Mouse (Mus musculus): Measurements from ENCODE around the gene Lrrfip1. TPM values are rescaled to one million over a fixed set of nuclear protein-coding genes. Genes with fewer than 3 reads are reported as not detected.

The Lrrfip1 gene
- polyA plus RNA-seq, 1 experiment from 2014 or later = 26.5 TPM

DNA sequence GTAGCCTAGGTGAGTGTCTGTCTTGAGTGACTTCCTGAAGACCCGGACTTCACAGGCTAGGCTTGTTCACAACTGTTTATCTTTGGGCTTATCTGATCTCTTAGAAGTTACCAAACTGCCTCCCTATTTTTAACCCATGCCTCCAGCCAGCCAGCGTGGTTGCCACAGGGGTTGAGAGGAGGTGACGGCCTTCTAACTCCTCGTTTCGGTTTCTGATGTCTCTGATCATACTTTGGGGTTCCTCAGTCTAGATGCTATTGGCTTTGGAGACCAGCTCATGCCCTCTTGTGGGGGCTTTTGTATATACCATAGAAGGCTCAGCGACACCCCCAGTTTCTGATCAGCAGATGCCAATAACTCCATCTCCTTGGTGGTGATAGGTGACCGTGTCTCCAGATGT, 11.7 kb downstream of the Lrrfip1 start:
- H3K27ac ChIP-seq (ENCODE audit: low read depth, low read length) = no peak overlapping the region
- no peak for DNase-seq (ENCODE audit: low spot score)

DNA sequence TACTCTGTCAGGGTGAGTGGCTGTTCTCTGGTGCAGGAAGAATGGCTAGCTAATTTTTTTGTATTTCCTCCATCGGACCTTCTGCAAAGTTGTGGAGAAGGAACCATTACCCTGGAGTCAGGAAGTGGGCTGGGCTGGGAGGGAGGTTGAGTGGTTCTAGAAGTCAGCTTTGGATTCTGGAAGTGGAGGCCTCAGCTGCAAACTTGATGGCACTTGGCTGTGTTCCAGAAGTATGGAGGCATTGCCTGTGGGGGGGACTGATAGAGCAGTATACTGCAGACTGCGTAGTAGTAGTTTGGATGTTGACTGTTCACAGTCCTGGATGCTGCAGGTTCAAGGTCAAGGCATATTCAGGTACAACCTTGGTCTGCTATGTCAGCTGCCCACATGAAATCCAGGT, 12.2 kb downstream of the Lrrfip1 start:
- ATAC-seq (replicated peaks; ENCODE audit: low FRiP score) (no peak), DNase-seq (ENCODE audit: low spot score) (no peak)
- Histone ChIP-seq H3K4me2 (no peak overlapping the region), H3K4me1 (replicated peaks; ENCODE audit: control insufficient read depth, insufficient read depth, low read length) (peaks cover 2% of the 10 kb centered on the region; the same call in 1 of the 2 replicates), H3K36me3 (ENCODE audit: control insufficient read depth, insufficient read depth, low read length) (no peaks in the 10 kb centered on the region), H3K9ac (ENCODE audit: low read depth, low read length) (no peak overlapping the region), H3K4me3 (ENCODE audit: low read depth, low read length) (no peak overlapping the region), H3K9me3 (ENCODE audit: control insufficient read depth, low read length) (no peaks in the 10 kb centered on the region), H3K27me3 (replicated peaks; ENCODE audit: control insufficient read depth, insufficient read depth, low read length) (no peaks in the 10 kb centered on the region), H3K27ac (ENCODE audit: low read depth, low read length) (no peak overlapping the region)
- 75% methylated on average over 2 of the region's 2 CpGs for WGBS

More for the DNA sequence above, 11.7 kb downstream of the Lrrfip1 start:
- Histone ChIP-seq H3K4me1 (replicated peaks; ENCODE audit: control insufficient read depth, insufficient read depth, low read length) (peaks cover 2% of the 10 kb centered on the region; the same call in 1 of the 2 replicates), H3K36me3 (ENCODE audit: control insufficient read depth, insufficient read depth, low read length) (no peaks in the 10 kb centered on the region), H3K27me3 (replicated peaks; ENCODE audit: control insufficient read depth, insufficient read depth, low read length) (no peaks in the 10 kb centered on the region), H3K4me3 (ENCODE audit: low read depth, low read length) (no peak overlapping the region), H3K9me3 (ENCODE audit: control insufficient read depth, low read length) (no peaks in the 10 kb centered on the region), H3K9ac (ENCODE audit: low read depth, low read length) (no peak overlapping the region), H3K4me2 (no peak overlapping the region)
- WGBS = 55% methylated on average over 7 of the region's 7 CpGs
- no peak for ATAC-seq (replicated peaks; ENCODE audit: low FRiP score)

DNA sequence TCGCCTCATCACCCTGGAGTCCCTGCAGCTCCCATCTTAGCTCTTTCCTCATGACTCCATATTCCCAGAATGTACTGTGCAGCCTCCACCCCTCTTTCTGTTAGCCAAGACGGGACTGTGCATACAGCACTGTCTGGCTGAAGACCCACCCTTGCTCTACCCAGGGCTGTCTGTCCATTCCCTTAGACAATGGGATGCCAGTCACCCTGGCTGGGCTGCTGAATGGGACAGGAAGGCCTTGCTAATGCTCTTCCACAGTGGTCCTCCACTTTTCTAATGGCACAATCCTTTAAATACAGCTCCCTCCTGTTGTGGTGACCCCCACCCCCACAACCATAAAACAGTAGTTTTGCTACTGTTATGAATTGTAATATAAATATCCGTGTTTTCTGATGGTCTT, 12.8 kb downstream of the Lrrfip1 start:
- WGBS = 80% methylated on average over 3 of the region's 3 CpGs
- no peak overlapping the region for H3K9ac ChIP-seq (ENCODE audit: low read depth, low read length)

DNA sequence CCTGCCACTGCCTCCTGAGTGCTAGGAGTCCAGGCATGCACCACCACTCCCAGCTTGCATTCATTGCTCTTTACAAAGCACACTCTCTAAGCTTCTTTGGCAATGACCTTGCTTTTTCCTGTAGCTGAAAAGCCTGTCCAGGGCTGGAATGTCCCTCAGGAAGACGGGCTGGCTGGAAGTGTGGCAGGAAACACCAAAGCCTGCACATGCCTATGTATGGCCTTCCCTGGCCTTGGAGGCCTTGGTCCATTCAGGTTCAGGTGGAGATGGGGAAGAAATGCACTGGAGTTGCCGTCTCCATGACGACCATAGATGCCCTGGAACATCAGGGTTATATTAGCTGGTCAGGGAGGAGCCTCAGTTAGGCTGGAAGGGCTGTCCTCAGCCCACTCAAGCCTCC, 15.3 kb downstream of the Lrrfip1 start:
- no peaks in the 10 kb centered on the region for H3K9me3 ChIP-seq (ENCODE audit: control insufficient read depth, low read length)
- no peak for DNase-seq (ENCODE audit: low spot score)
- peaks cover 2% of the 10 kb centered on the region for H3K4me1 ChIP-seq (replicated peaks; ENCODE audit: control insufficient read depth, insufficient read depth, low read length)

More for the DNA sequence above, 12.8 kb downstream of the Lrrfip1 start:
- Histone ChIP-seq H3K27ac (ENCODE audit: low read depth, low read length) (no peak overlapping the region), H3K9me3 (ENCODE audit: control insufficient read depth, low read length) (no peaks in the 10 kb centered on the region), H3K4me3 (ENCODE audit: low read depth, low read length) (no peak overlapping the region), H3K4me1 (replicated peaks; ENCODE audit: control insufficient read depth, insufficient read depth, low read length) (peaks cover 2% of the 10 kb centered on the region; the same call in 1 of the 2 replicates), H3K27me3 (replicated peaks; ENCODE audit: control insufficient read depth, insufficient read depth, low read length) (no peaks in the 10 kb centered on the region), H3K4me2 (no peak overlapping the region), H3K36me3 (ENCODE audit: control insufficient read depth, insufficient read depth, low read length) (no peaks in the 10 kb centered on the region)
- DNase-seq (ENCODE audit: low spot score) = no peak
- no peak for ATAC-seq (replicated peaks; ENCODE audit: low FRiP score)

DNA sequence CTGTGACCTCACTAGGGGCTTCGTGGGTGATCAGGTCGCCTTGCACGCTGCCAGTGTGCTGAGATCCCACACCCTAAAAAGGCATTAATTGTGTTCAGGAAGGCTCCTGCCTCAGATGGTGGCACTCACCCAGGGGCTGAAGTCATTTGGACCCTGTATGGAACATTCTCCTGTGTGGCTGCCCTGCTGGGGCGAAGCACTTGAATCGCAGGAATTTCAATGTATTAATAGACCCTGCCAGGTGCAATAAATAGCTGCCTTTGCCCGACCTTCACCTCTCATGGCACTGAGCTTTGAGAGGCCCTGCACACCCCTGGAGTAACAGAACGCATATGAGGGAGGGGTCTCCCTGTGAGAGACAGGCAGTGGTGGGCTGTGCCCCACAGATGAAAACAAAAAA, 17.0 kb downstream of the Lrrfip1 start:
- no peak overlapping the region for H3K9ac ChIP-seq (ENCODE audit: low read depth, low read length)

More for the DNA sequence above, 15.3 kb downstream of the Lrrfip1 start:
- Histone ChIP-seq H3K4me2 (no peak overlapping the region), H3K36me3 (ENCODE audit: control insufficient read depth, insufficient read depth, low read length) (no peaks in the 10 kb centered on the region), H3K27me3 (replicated peaks; ENCODE audit: control insufficient read depth, insufficient read depth, low read length) (no peaks in the 10 kb centered on the region), H3K4me3 (ENCODE audit: low read depth, low read length) (no peak overlapping the region), H3K9ac (ENCODE audit: low read depth, low read length) (no peak overlapping the region), H3K27ac (ENCODE audit: low read depth, low read length) (no peak overlapping the region)
- WGBS = 68% methylated on average over 3 of the region's 3 CpGs
- no peak for ATAC-seq (replicated peaks; ENCODE audit: low FRiP score)

DNA sequence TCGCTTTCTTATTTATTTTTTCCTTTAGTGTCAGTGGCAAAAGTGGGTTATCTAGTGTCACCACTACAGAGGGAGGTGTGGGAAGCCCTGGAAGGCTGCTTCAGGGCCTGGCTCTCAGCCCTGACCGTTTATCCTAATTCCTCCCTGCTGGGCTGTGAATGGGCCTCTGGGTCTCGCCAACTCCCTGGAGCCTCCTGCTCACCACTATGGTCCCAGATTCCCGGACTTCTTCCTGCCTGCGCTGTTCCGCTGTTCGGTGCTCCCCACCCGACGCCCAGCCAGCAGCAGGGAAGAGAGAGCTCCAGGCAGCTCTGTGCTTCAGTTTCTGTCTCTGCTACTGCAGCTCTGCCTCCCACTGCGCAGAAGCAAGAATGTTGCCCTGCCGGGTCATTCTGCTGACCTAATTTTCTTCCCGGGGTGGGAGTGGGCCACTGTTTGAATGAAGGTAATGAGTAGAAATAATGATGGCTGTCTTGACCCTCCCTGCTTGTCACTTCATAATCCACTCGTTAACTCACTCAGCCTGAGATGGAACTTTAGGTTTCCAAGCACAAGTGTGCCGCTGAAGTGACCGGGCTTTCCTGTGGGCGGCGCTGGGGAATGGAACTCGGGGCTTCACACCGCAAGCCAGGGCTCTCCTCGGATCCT, 18.7 kb downstream of the Lrrfip1 start:
- no peak overlapping the region for H3K27ac ChIP-seq (ENCODE audit: low read depth, low read length)
- no peaks in the 10 kb centered on the region for H3K36me3 ChIP-seq (ENCODE audit: control insufficient read depth, insufficient read depth, low read length)
- no peaks in the 10 kb centered on the region; the same call in 1 of the 2 replicates for H3K4me1 ChIP-seq (replicated peaks; ENCODE audit: control insufficient read depth, insufficient read depth, low read length)
- H3K9ac ChIP-seq (ENCODE audit: low read depth, low read length) = no peak overlapping the region
- H3K27me3 ChIP-seq (replicated peaks; ENCODE audit: control insufficient read depth, insufficient read depth, low read length) = no peaks in the 10 kb centered on the region
- 33% methylated on average over 20 of the region's 20 CpGs for WGBS
- ATAC-seq (replicated peaks; ENCODE audit: low FRiP score) (no peak), DNase-seq (ENCODE audit: low spot score) (no peak)
- no peak overlapping the region for H3K4me3 ChIP-seq (ENCODE audit: low read depth, low read length)
- H3K9me3 ChIP-seq (ENCODE audit: control insufficient read depth, low read length) = no peaks in the 10 kb centered on the region
- H3K4me2 ChIP-seq = peak overlapping the region; percentile 41

More for the DNA sequence above, 17.0 kb downstream of the Lrrfip1 start:
- WGBS = 91% methylated on average over 7 of the region's 7 CpGs
- Histone ChIP-seq H3K4me3 (ENCODE audit: low read depth, low read length) (no peak overlapping the region), H3K36me3 (ENCODE audit: control insufficient read depth, insufficient read depth, low read length) (no peaks in the 10 kb centered on the region), H3K27me3 (replicated peaks; ENCODE audit: control insufficient read depth, insufficient read depth, low read length) (no peaks in the 10 kb centered on the region), H3K27ac (ENCODE audit: low read depth, low read length) (no peak overlapping the region), H3K4me1 (replicated peaks; ENCODE audit: control insufficient read depth, insufficient read depth, low read length) (no peaks in the 10 kb centered on the region; the same call in 1 of the 2 replicates), H3K4me2 (no peak overlapping the region), H3K9me3 (ENCODE audit: control insufficient read depth, low read length) (no peaks in the 10 kb centered on the region)
- no peak for DNase-seq (ENCODE audit: low spot score)
- no peak for ATAC-seq (replicated peaks; ENCODE audit: low FRiP score)

DNA sequence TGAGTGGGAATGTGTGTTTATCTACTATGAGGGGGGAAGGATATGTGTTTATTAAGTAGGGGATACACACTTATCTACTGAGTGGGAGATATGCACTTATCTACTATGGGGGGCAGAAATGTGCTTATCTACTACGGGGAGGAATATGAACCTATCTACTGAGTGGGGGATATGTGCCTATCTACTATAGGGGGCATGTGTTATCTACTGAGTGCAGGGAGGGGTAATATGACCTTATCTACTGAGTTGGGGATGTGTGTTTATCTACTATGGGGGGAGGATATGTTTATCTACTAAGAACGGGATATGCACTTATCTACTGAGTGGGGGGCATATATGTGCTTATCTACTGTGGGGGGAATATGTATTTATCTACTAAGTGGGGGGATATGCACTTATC, 20.8 kb downstream of the Lrrfip1 start:
- 42% methylated on average over 2 of the region's 2 CpGs for WGBS
- no peaks in the 10 kb centered on the region for H3K27me3 ChIP-seq (replicated peaks; ENCODE audit: control insufficient read depth, insufficient read depth, low read length)
- ATAC-seq (replicated peaks; ENCODE audit: low FRiP score) (no peak), DNase-seq (ENCODE audit: low spot score) (no peak)
- no peaks in the 10 kb centered on the region for H3K36me3 ChIP-seq (ENCODE audit: control insufficient read depth, insufficient read depth, low read length)
- no peaks in the 10 kb centered on the region; the same call in 1 of the 2 replicates for H3K4me1 ChIP-seq (replicated peaks; ENCODE audit: control insufficient read depth, insufficient read depth, low read length)
- no peak overlapping the region for H3K27ac ChIP-seq (ENCODE audit: low read depth, low read length)
- H3K9me3 ChIP-seq (ENCODE audit: control insufficient read depth, low read length) = no peaks in the 10 kb centered on the region
- no peak overlapping the region for H3K4me3 ChIP-seq (ENCODE audit: low read depth, low read length)
- no peak overlapping the region for H3K4me2 ChIP-seq
- H3K9ac ChIP-seq (ENCODE audit: low read depth, low read length) = no peak overlapping the region

DNA sequence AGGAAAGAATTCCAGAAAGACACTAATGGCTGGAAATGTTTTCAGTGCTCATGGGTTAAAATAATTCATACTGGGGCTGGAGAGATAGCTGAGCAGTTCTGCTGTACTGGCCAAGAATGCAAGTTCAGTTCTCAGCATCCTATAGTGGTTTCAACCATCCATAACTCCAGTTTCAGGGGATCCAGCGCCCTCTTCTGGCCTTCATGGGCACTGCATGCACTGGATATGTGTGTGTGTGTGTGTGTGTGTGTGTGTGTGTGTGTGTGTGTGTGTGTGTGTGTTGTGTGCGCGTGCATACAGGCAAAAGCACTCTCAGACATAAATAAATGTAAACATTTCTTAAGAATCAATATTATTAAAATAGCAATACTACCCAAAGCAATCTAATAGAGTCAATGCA, 22.8 kb downstream of the Lrrfip1 start:
- no peak overlapping the region for H3K4me2 ChIP-seq
- DNase-seq (ENCODE audit: low spot score) (no peak), ATAC-seq (replicated peaks; ENCODE audit: low FRiP score) (no peak)
- no peak overlapping the region for H3K4me3 ChIP-seq (ENCODE audit: low read depth, low read length)
- no peaks in the 10 kb centered on the region for H3K9me3 ChIP-seq (ENCODE audit: control insufficient read depth, low read length)
- no peaks in the 10 kb centered on the region for H3K27me3 ChIP-seq (replicated peaks; ENCODE audit: control insufficient read depth, insufficient read depth, low read length)
- 61% methylated on average over 3 of the region's 3 CpGs for WGBS
- no peaks in the 10 kb centered on the region for H3K36me3 ChIP-seq (ENCODE audit: control insufficient read depth, insufficient read depth, low read length)
- no peak overlapping the region for H3K27ac ChIP-seq (ENCODE audit: low read depth, low read length)
- H3K9ac ChIP-seq (ENCODE audit: low read depth, low read length) = no peak overlapping the region
- no peaks in the 10 kb centered on the region; the same call in 1 of the 2 replicates for H3K4me1 ChIP-seq (replicated peaks; ENCODE audit: control insufficient read depth, insufficient read depth, low read length)
